Mouse (Mus musculus) T-helper 2 cell (primary cell): Measurements from ENCODE around the gene Cercam.
"Not testable (repeated sequence)": the region's sequence is repeated elsewhere in the genome, so short reads cannot be mapped to it uniquely, and the experiment has no call there.

Experiments
- in situ Hi-C: fragments of 300-600 bp; cut with MboI, MseI; formaldehyde crosslinking; loops from one replicate; pipeline ENCODE4 v1.15.1; 2025; ENCODE audit warnings: high pct_unique_total_duplicates

The Cercam gene

DNA sequence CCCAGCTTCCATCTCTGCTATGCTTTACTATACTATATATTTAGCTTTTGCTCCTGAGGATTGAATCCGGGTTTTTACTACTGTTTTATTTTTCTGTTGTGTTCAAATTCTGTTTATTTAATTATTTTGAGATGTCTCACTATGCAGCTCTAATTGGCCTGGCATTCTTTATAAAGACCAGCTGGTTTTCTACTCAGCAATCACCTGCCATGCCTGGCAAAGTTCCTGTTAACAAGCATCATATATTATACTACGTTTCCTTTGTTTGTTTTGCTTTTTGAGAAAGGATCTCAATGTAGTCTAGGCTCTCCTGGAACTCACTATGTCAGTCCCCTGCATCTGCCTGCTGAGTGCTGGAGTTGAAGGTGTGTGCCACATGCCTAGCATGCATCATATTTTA, 28.4 kb downstream of the Cercam start:
- in situ Hi-C loops, result no loop called here

GRCm38 (mm10) chr2:29898081-29898480, 29.1 kb downstream of the Cercam start:
- in situ Hi-C loops, result no loop called here

DNA sequence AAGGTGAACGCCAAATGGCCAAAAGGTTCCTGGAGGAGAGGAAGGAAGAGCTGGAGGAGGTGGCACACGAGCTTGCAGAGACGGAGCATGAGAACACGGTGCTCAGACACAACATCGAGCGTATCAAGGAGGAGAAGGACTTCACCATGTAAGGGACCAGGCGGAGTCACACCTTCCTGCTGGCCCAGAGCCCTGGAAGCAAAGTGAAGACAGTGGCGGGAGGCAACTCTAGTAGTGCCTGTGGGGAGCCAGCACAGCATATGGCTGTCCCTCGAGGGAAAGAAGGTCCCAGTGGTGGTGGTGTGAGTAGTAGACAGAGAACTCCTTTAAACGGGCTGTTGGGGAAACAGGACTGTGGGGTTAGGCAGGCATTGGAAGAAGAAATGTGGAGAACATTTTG, 33.2 kb downstream of the Cercam start:
- in situ Hi-C loops, result no loop called here

- in situ Hi-C loops, result not testable (repeated sequence)
Observed at GRCm38 (mm10) chr2:29908171-29908570, 39.2 kb downstream of the Cercam start.

- in situ Hi-C loops, result no loop called here
Observed at GRCm38 (mm10) chr2:29910042-29910441, 41.1 kb downstream of the Cercam start.

DNA sequence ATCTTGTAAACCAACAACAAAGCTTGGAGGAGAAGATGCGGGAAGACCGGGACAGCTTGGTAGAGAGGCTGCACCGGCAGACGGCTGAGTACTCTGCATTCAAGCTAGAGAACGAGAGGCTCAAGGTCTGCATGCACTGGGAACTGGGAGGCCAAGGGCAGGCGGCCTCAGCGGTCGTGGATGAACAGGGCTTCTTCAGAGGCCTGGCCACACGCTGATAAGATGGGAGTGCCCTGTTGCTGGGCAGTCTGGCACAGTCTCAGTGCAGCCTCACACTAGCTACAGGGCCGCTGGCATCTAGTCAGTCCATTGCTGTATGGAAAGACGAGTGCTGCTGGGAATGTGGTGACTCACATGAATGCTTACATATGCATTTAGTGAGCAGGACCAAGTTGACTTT, 48.7 kb downstream of the Cercam start:
- in situ Hi-C loops, result no loop called here

- in situ Hi-C loops, result no loop called here
Observed at GRCm38 (mm10) chr2:29922011-29922410, 53.0 kb downstream of the Cercam start.

DNA sequence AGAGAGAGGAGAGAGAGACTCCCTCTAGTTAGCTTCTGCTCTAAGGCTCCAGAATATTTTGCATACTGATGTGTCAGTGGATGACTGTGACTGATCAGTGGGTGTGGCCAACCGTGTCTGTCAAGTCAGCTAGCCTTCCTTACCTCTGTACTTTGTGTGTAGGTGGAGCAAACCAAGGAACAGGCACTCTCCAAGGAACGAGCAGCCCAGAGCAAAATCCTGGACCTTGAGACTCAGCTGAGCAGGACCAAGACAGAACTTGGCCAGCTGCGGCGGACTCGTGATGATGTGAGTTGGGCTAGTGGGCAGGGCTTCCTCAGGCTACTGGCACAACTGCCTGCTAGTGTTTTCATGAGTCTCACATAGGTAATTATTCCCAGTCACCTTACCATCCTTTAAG, 57.6 kb downstream of the Cercam start:
- in situ Hi-C loops, result no loop called here

GRCm38 (mm10) chr2:29930506-29930905, 61.5 kb downstream of the Cercam start:
- in situ Hi-C loops, result no loop called here

DNA sequence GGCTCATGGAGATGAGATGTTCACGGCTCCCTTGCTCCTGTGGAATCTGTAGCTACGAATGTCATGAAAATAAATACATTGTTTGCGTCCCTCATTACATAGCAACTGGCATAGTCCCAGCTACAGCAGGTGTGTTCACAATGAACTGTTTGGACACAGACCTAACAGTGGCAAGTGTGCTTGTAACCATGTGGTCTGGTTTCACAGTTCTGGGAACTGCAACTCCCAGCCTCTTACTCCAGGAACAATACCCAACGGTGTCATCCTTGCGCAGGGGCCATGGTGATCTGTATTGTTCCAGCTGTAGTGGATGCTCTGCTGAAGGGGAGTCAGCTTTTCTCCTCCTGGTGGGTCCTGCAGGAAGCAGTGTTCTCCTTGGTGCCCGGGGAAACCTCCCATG, 62.2 kb downstream of the Cercam start:
- in situ Hi-C loops, result no loop called here
